Comparison of ENCODE assay signal across 11 mouse cellular contexts in the genomic region with DNA sequence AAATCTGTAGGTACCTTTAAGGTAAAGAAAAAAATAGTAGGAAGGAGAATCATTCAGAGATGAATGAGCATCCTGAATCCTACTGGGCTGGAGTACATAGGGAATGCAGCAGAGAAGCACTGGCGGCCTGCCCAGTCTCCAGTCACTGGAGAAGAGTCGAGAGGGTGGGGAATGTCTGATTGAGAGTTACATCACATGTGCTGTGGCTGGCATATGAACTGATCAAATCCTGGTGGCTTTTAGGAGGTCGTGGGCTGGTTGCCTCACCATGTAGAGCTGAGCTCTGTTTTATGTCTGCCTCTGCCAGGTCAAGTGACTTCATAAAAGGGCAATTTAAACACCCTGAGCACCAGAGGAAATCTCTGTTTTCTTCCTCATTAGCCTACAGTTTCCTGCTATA.
DNase-seq lines count a peak whose midpoint lies in the region; ATAC-seq lines count a peak whose summit lies in the region.
"Had no signal": no experiment of that assay in that cellular context is flagged by ENCODE, and none has a peak within 500 bp of the region (broad histone marks: within the 10 kb centered on the region; RNA-seq: fewer than 3 reads in every experiment).

No protein-coding gene starts in this region.

- DNase-seq in heart, adult 9 months (ENCODE audit: low spot score in 2 of 2) = no peak
- DNase-seq in retina, postnatal 1 day = peak; percentile 5
- no peak for DNase-seq in retina, embryonic 14.5 days (ENCODE audit: low spot score)
- peak; percentile 53 for DNase-seq in forelimb bud, embryonic 11.5 days (ENCODE audit: low read depth, low spot score)
- peak; percentile 42 for DNase-seq in limb, embryonic 11.5 days (ENCODE audit: low spot score)
- DNase-seq in spleen, postnatal 14 days (ENCODE audit: low spot score in 2 of 2) = no peak
- DNase-seq in kidney, postnatal 25 days = no peak

- H3K9ac ChIP-seq in heart, embryonic 15.5 days = no peak overlapping the region
- H3K9ac ChIP-seq in limb, embryonic 11.5 days (ENCODE audit: low read length) = no peak overlapping the region

- H3K27ac ChIP-seq in heart, embryonic 15.5 days = no peak overlapping the region
- no peak overlapping the region for H3K27ac ChIP-seq in limb, embryonic 11.5 days (replicated peaks; ENCODE audit: low read depth, low read length)
- H3K27ac ChIP-seq: macrophage had no signal

- H3K4me1 ChIP-seq in heart, embryonic 15.5 days (replicated peaks) = 0 out of 2 replicates have a peak, but pooled peaks cover 2% of the 10 kb centered on the region
- peaks cover 2% of the 10 kb centered on the region; the same call in 1 of the 2 replicates for H3K4me1 ChIP-seq in limb, embryonic 11.5 days (ENCODE audit: control insufficient read depth, insufficient read depth, low read length)

- no peaks in the 10 kb centered on the region for H3K9me3 ChIP-seq in heart, embryonic 15.5 days (replicated peaks)
- H3K9me3 ChIP-seq in limb, embryonic 11.5 days (ENCODE audit: control insufficient read depth, low read length) = no peaks in the 10 kb centered on the region
- H3K9me3 ChIP-seq: G1E had no signal

- ATAC-seq in heart, embryonic 15.5 days (replicated peaks; ENCODE audit: insufficient number of reproducible peaks, insufficient read depth, low FRiP score, low read depth) = peak; percentile 35; the same call in 1 of the 2 replicates
- peak; percentile 67; the same call in 1 of the 2 replicates for ATAC-seq in limb, embryonic 11.5 days (ENCODE audit: insufficient number of reproducible peaks, low FRiP score, low TSS enrichment, low read depth)

- H3K27me3 ChIP-seq in heart, embryonic 15.5 days = no peaks in the 10 kb centered on the region
- no peaks in the 10 kb centered on the region for H3K27me3 ChIP-seq in limb, embryonic 11.5 days (ENCODE audit: control insufficient read depth, insufficient read depth, low read length)

- 19% methylated on average over 3 of the region's 3 CpGs for WGBS in heart, embryonic 15.5 days
- 18% methylated on average over 3 of the region's 3 CpGs for WGBS in limb, embryonic 11.5 days

- no peak overlapping the region for H3K4me2 ChIP-seq in heart, embryonic 15.5 days
- no peak overlapping the region for H3K4me2 ChIP-seq in limb, embryonic 11.5 days (ENCODE audit: low read depth, severe bottlenecking)

- H3K4me3 ChIP-seq in heart, embryonic 15.5 days = no peak overlapping the region
- no peak overlapping the region for H3K4me3 ChIP-seq in limb, embryonic 11.5 days (ENCODE audit: low read depth, low read length)
- H3K4me3 ChIP-seq: erythroblast, embryonic 14.5 days had no signal

- no peaks in the 10 kb centered on the region for H3K36me3 ChIP-seq in heart, embryonic 15.5 days
- no peaks in the 10 kb centered on the region for H3K36me3 ChIP-seq in limb, embryonic 11.5 days (ENCODE audit: control insufficient read depth, insufficient read depth, low read length)
- H3K36me3 ChIP-seq: G1E had no signal

Comparison
In these comparisons a context has a peak if more than half of its experiments do, and no peak if none do; other contexts are left out.
1. DNase-seq: peak in retina, postnatal 1 day (single experiment), forelimb bud, embryonic 11.5 days (single experiment) and limb, embryonic 11.5 days (single experiment); none in heart, adult 9 months (0 of 2), retina, embryonic 14.5 days (single experiment), spleen, postnatal 14 days (0 of 2) and kidney, postnatal 25 days (0 of 2).